Mouse (Mus musculus) induced T-regulatory cell, adult 2 months (primary cell): ENCODE measurements around the gene Akap1.
"Not testable (repeated sequence)": the region's sequence is repeated elsewhere in the genome, so short reads cannot be mapped to it uniquely, and the experiment has no call there.

Experiments
- DNase-seq: peaks from one replicate; pipeline ENCODE4 v3.0.0-alpha.2; 2012; ENCODE audit warnings: low read depth

Akap1 gene

GRCm38 (mm10) chr11:88864458-88865197, at the start of gene Akap1:
TSS of gene Akap1 (minus strand) at chr11:88864586.
- DNase-seq, result peak; percentile 90

- DNase-seq, result no peak
Observed at GRCm38 (mm10) chr11:88909388-88910036, 45.1 kb upstream of the Akap1 start.

- peak; percentile 77 for DNase-seq
Observed at GRCm38 (mm10) chr11:88908557-88909211, 44.3 kb upstream of the Akap1 start.

GRCm38 (mm10) chr11:88907886-88908285, 43.5 kb upstream of the Akap1 start:
- no peak for DNase-seq

- DNase-seq, result no peak
Observed at GRCm38 (mm10) chr11:88905621-88906020, 41.2 kb upstream of the Akap1 start.

GRCm38 (mm10) chr11:88904080-88904479, 39.7 kb upstream of the Akap1 start:
- no peak for DNase-seq

- DNase-seq, result no peak
Observed at GRCm38 (mm10) chr11:88902762-88903161, 38.4 kb upstream of the Akap1 start.

- no peak for DNase-seq
Observed at GRCm38 (mm10) chr11:88901341-88901802, 37.0 kb upstream of the Akap1 start.

GRCm38 (mm10) chr11:88899561-88899960, 35.2 kb upstream of the Akap1 start:
- DNase-seq, result no peak

GRCm38 (mm10) chr11:88898380-88898763, 34.0 kb upstream of the Akap1 start:
- no peak for DNase-seq

GRCm38 (mm10) chr11:88897624-88898379, 33.4 kb upstream of the Akap1 start:
- no peak for DNase-seq

GRCm38 (mm10) chr11:88895800-88896232, 31.4 kb upstream of the Akap1 start:
- DNase-seq, result not testable (repeated sequence)

- not testable (repeated sequence) for DNase-seq
Observed at GRCm38 (mm10) chr11:88895235-88895634, 30.8 kb upstream of the Akap1 start.

- not testable (repeated sequence) for DNase-seq
Observed at GRCm38 (mm10) chr11:88894279-88894678, 29.9 kb upstream of the Akap1 start.

- not testable (repeated sequence) for DNase-seq
Observed at GRCm38 (mm10) chr11:88893501-88893900, 29.1 kb upstream of the Akap1 start.

- DNase-seq, result not testable (repeated sequence)
Observed at GRCm38 (mm10) chr11:88892789-88893188, 28.4 kb upstream of the Akap1 start.

- not testable (repeated sequence) for DNase-seq
Observed at GRCm38 (mm10) chr11:88891921-88892561, 27.7 kb upstream of the Akap1 start.

GRCm38 (mm10) chr11:88891446-88891845, 27.1 kb upstream of the Akap1 start:
- not testable (repeated sequence) for DNase-seq

GRCm38 (mm10) chr11:88890904-88891303, 26.5 kb upstream of the Akap1 start:
- DNase-seq, result not testable (repeated sequence)

GRCm38 (mm10) chr11:88888996-88889395, 24.6 kb upstream of the Akap1 start:
- no peak for DNase-seq

GRCm38 (mm10) chr11:88884376-88885065, 20.1 kb upstream of the Akap1 start:
- no peak for DNase-seq
